Mouse (Mus musculus) midbrain, embryonic 11.5 days (tissue): Measurements from ENCODE around the gene Scrt2. TPM values are rescaled to one million over a fixed set of nuclear protein-coding genes. Genes with fewer than 3 reads are reported as not detected.

Experiments
- ATAC-seq: fragments of 200-750 bp; cut with Nextera tagmentation; 2 replicates; pipeline ENCODE4 v1.8.0; 2017; ENCODE audit warnings: moderate TSS enrichment, moderate library complexity; ENCODE audit not compliant: low FRiP score
- DNase-seq: peaks from one replicate; pipeline ENCODE4 v3.0.0; 2015; ENCODE audit warnings: low spot score; ENCODE audit errors: missing footprints
- H3K27ac ChIP-seq: fragments of 300-500 bp; sonication (generic); 2 replicates; pipeline ENCODE4 v1.5.1; 2014; ENCODE audit warnings: low read depth, low read length
- H3K27me3 ChIP-seq: fragments of 300-500 bp; sonication (generic); 2 replicates; pipeline ENCODE4 v1.6.1; 2014; ENCODE audit warnings: mild to moderate bottlenecking, low read length, moderate library complexity, mixed read lengths; ENCODE audit not compliant: control insufficient read depth, insufficient read depth
- H3K36me3 ChIP-seq: fragments of 300-500 bp; sonication (generic); 2 replicates; pipeline ENCODE4 v1.6.1; 2014; ENCODE audit warnings: mild to moderate bottlenecking, low read length, moderate library complexity, mixed read lengths; ENCODE audit not compliant: control insufficient read depth, insufficient read depth
- H3K4me1 ChIP-seq: fragments of 300-500 bp; sonication (generic); 2 replicates; pipeline ENCODE4 v1.6.1; 2014; ENCODE audit warnings: low read length; ENCODE audit not compliant: control insufficient read depth, insufficient read depth
- H3K4me2 ChIP-seq: fragments of 300-500 bp; sonication (generic); 2 replicates; pipeline ENCODE4 v1.6.1; 2014; ENCODE audit warnings: mild to moderate bottlenecking, moderate library complexity
- H3K4me3 ChIP-seq: fragments of 300-500 bp; sonication (generic); 2 replicates; pipeline ENCODE4 v1.5.1; 2014; ENCODE audit warnings: low read depth, low read length
- H3K9ac ChIP-seq: fragments of 300-500 bp; sonication (generic); 2 replicates; pipeline ENCODE4 v1.6.1; 2014; ENCODE audit warnings: low read length
- H3K9me3 ChIP-seq: fragments of 300-500 bp; sonication (generic); 2 replicates; pipeline ENCODE4 v1.6.1; 2016; ENCODE audit warnings: low read length; ENCODE audit not compliant: control insufficient read depth
- WGBS: fragments of 180-500 bp; shearing (Covaris S2); extraction: QIAGEN DNeasy Blood & Tissue Kit; methylation state at CpG from one replicate; pipeline ENCODE4 v1.1.7; 2014; 5-methylcytosine and 5-hydroxymethylcytosine counted together
- polyA plus RNA-seq: library from polyadenylated mRNA; unstranded; fragments of >200 nt; fragmentation: Nextera tagmentation; extraction: Ambion mirVana; gene quantifications from 2 replicates; pipeline ENCODE4 v1.2.1, GENCODE M21; 2014

The Scrt2 gene
- polyA plus RNA-seq, 1 experiment from 2014 or later: 11.0 TPM

DNA sequence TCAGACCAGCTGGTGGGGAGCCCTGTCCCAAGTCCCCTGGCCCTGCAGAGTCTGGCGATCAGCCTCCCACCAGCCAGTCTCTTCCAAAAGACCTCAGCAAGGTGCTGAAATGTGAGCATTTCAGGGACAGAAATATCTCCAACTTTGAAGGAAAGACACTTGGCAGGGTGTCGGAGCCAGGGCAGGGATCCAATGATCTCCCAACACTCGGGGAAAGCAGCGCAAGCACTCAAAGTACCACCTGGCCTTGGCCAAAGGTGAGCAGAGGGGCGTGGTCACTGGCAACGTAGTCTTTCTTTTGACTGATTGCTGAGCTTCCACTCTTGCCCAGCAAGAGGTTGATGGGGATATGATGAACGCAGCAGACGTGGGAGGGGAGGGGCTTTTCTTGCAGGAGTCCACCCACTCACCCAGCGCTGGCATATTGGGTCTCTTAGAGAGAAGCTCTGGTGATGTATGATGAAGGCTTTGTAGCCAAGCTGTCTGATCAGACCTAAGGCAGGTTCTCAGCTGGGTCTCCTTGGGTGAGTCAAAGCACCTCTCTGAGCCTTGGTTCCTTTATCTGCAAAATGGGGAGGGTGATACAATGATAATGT, 5.9 kb upstream of the Scrt2 start:
- no peak for ATAC-seq
- 60% methylated on average over 9 of the region's 9 CpGs for WGBS
- Histone ChIP-seq H3K27ac (no peak overlapping the region), H3K9ac (no peak overlapping the region), H3K27me3 (no peaks in the 10 kb centered on the region), H3K9me3 (no peaks in the 10 kb centered on the region), H3K4me3 (no peak overlapping the region), H3K4me2 (no peak overlapping the region), H3K36me3 (no peaks in the 10 kb centered on the region), H3K4me1 (peaks cover under 1% of the 10 kb centered on the region; the same call in 1 of the 2 replicates)
- peak; percentile 54 for DNase-seq

DNA sequence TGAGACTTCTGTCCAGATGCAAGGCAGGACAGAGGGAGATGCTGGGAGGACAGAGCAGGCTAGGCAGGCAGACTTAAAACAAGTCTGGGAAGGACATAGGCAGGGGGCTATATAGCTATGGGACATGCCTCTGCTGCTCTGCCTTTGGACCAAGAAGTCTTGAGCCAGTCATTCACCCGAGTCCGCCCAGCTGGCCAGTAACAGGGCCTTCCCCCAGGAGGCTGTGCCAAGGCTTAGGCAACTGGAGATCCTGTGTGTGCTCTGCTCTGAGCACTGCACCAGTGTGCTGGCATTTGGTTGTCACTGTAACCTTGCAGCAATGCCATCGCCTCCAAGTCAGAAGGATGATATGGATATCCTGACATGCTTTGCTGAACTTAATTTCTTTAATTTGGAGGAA, 4.0 kb upstream of the Scrt2 start:
- Histone ChIP-seq H3K36me3 (no peaks in the 10 kb centered on the region), H3K4me3 (no peak overlapping the region), H3K4me1 (peaks cover 6% of the 10 kb centered on the region; the same call in 1 of the 2 replicates), H3K27me3 (no peaks in the 10 kb centered on the region), H3K4me2 (no peak overlapping the region), H3K9me3 (no peaks in the 10 kb centered on the region), H3K27ac (no peak overlapping the region), H3K9ac (no peak overlapping the region)
- WGBS: 73% methylated on average over 3 of the region's 3 CpGs
- DNase-seq (peak; percentile 81), ATAC-seq (no peak)

DNA sequence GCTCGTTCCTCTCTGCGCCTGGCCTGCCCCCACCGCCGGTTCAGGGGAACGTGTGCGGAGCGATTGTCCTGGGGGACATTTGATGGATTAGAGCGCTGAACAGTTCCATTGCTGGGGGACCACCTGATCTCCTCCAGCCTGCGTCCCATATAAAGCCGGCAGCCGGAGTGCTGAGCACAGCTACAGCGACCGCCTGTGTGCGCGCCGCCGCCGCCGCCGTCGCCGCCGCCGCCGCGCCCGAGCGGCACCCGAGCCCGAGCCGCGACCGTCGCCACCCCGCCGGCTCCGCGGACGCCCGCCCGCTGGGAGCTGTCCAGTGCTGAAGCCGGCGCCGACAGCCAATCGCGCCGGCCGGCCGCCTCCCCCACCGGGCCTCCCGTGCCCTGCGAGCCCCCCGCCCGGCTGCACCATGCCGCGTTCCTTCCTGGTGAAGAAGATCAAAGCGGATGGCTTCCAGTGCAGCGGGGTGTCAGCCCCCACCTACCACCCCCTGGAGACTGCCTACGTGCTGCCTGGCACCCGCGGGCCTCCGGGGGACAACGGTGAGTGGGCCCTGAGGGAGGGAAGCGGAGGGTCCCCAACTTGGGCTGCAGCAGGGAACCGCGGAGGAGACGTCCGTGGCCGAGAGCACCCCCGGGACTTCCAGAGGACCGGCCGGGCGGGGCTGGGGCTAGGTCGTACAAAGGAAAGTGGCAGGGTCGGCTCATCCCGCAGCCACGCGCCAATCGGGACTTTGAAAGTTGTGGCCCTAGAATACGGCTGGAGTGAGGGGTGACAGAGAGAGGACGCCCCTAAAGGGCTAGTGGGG, 516 bp downstream of the Scrt2 start:
- peaks cover 10% of the 10 kb centered on the region; the same call in 1 of the 2 replicates for H3K4me1 ChIP-seq
- WGBS: under 1% methylated on average over 72 of the region's 81 CpGs
- peaks cover 2% of the 10 kb centered on the region; the same call in 1 of the 2 replicates for H3K27me3 ChIP-seq

DNA sequence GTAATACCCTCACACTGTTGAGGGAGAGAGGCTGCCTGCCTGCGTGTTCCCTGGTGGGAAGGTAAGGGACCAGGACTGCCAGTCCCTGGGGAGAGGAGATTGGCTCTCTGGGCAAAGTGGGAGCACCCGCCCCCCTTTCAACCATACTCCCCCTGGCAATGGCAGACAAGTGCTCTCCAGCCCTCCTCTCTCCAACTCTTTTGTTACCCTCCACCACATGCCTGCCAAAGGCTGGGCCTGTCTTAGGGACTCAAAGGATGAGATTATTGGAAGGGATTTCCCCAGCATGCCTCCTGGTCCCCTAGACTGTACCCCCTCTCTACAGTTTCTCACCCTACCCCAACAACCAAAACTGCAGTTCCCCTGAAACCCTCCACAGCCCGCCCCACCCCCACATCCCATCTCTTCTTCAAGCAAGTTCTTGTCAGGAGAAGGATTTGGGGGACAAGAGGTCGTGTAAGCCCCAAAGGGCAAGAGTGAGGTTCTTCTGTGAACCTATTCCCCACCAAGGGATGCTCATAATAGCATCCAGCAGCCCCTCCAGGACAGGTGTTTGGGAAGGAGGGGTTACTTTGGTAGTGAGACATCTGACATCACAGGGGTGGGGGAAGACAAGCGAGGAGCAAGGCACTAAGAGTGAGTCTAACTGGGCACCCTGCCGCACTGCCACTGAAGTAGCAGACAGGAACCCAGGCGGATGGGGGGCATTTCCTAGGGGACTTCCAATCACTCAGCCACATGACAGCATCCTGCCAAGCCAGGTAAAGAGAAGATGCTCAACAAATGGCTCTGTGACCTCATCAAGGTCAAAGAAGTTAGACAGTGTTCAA, 1.3 kb downstream of the Scrt2 start:
- 0 out of 2 replicates have a peak, but pooled peaks have one; percentile 1 for ATAC-seq

More for the DNA sequence above, 516 bp downstream of the Scrt2 start:
- H3K4me2 ChIP-seq: peak overlapping the region; percentile 83
- H3K36me3 ChIP-seq: no peaks in the 10 kb centered on the region
- H3K9me3 ChIP-seq: no peaks in the 10 kb centered on the region
- peak overlapping the region; percentile 73 for H3K4me3 ChIP-seq
- H3K9ac ChIP-seq: peak overlapping the region; percentile 91
- ATAC-seq (peak; percentile 84), DNase-seq (peak; percentile 96)
- peak overlapping the region; percentile 91 for H3K27ac ChIP-seq

DNA sequence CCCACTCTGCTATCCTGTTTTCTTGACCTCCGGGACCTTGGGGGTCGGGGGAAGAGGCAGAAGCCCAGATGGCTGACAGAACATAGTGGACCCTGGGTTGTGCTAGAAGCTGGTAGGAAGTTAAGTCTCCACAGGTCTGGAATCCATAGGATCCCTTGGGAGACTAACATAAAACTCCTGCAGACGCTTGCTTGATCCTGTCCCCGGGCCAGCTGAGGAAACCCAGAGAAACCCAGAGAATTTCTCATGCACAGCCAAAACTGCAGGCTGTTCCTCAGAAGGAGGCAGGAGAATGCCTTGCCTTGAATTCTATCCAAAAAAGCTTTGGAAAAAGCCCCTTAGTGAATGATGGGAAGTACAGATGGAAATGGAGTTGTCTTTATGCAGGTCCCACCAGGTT, 2.1 kb downstream of the Scrt2 start:
- H3K4me2 ChIP-seq: peak overlapping the region; percentile 83
- no peaks in the 10 kb centered on the region for H3K9me3 ChIP-seq
- peak overlapping the region; percentile 73 for H3K4me3 ChIP-seq
- ATAC-seq (no peak), DNase-seq (peak; percentile 70)
- no peak overlapping the region for H3K27ac ChIP-seq
- H3K9ac ChIP-seq: peak overlapping the region; percentile 91
- no peaks in the 10 kb centered on the region for H3K36me3 ChIP-seq
- H3K4me1 ChIP-seq: peaks cover 12% of the 10 kb centered on the region; the same call in 1 of the 2 replicates
- 71% methylated on average over 4 of the region's 4 CpGs for WGBS
- peaks cover 2% of the 10 kb centered on the region; the same call in 1 of the 2 replicates for H3K27me3 ChIP-seq

More for the DNA sequence above, 1.3 kb downstream of the Scrt2 start:
- peak; percentile 88 for DNase-seq
- peak overlapping the region; percentile 91; the same call in 1 of the 2 replicates for H3K27ac ChIP-seq
- 26% methylated on average over 6 of the region's 7 CpGs for WGBS
- H3K4me3 ChIP-seq: peak overlapping the region; percentile 73
- H3K27me3 ChIP-seq: peaks cover 2% of the 10 kb centered on the region; the same call in 1 of the 2 replicates
- H3K4me1 ChIP-seq: peaks cover 12% of the 10 kb centered on the region; the same call in 1 of the 2 replicates
- no peaks in the 10 kb centered on the region for H3K9me3 ChIP-seq
- H3K9ac ChIP-seq: peak overlapping the region; percentile 91
- H3K4me2 ChIP-seq: peak overlapping the region; percentile 83
- no peaks in the 10 kb centered on the region for H3K36me3 ChIP-seq

DNA sequence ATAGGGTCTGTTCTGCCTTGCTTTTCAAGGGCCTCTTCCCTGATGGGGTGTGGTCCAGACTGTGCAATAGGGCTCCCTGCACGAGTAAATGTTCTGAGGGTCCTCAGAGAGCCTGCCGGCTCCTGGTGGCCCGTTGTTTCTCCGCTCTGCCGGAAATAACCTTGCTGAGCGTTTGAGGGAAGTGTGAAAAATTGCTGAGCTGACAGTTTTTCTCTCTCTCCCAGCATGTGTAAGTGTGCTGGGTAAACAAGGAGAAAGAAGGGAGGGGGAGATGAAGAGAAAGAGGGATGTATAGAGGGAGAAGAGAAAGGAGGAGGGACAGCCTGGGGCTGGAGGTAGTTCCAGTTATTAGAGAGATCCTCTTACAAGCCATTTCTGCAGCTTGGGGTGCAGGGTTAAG, 3.0 kb downstream of the Scrt2 start:
- DNase-seq: no peak
- no peak for ATAC-seq
- Histone ChIP-seq H3K4me2 (peak overlapping the region; percentile 83), H3K9ac (peak overlapping the region; percentile 10; the same call in 1 of the 2 replicates), H3K27ac (no peak overlapping the region), H3K9me3 (no peaks in the 10 kb centered on the region), H3K4me3 (peak overlapping the region; percentile 73), H3K4me1 (peaks cover 12% of the 10 kb centered on the region; the same call in 1 of the 2 replicates), H3K27me3 (peaks cover 2% of the 10 kb centered on the region; the same call in 1 of the 2 replicates), H3K36me3 (no peaks in the 10 kb centered on the region)
- WGBS: 64% methylated on average over 6 of the region's 6 CpGs

DNA sequence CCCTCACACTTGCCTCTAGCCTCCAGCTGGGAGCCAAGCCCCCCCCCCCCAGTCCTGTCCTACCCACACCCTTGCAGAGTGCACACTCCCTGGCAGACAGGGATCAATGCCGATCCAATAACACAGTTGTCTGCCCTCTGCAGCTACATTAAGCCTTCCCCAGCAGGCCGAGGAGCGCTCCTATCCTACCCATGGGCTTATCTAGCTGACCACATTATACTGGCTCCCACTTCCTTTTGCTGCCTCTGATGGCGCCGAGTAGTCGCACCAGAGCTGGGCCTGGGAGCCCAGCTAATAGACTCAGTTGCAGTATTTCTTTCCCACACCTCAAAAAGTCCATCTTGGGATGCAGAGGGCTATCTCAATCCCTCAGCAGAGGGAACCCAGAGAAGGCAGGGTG, 4.1 kb downstream of the Scrt2 start:
- no peak overlapping the region for H3K4me3 ChIP-seq
- peak; percentile 62 for DNase-seq
- peaks cover 2% of the 10 kb centered on the region; the same call in 1 of the 2 replicates for H3K27me3 ChIP-seq
- no peak overlapping the region for H3K9ac ChIP-seq
- no peaks in the 10 kb centered on the region for H3K9me3 ChIP-seq
- H3K4me1 ChIP-seq: peaks cover 11% of the 10 kb centered on the region; the same call in 1 of the 2 replicates
- H3K4me2 ChIP-seq: peak overlapping the region; percentile 83
- no peak overlapping the region for H3K27ac ChIP-seq
- no peak for ATAC-seq
- H3K36me3 ChIP-seq: no peaks in the 10 kb centered on the region
- 77% methylated on average over 6 of the region's 6 CpGs for WGBS

DNA sequence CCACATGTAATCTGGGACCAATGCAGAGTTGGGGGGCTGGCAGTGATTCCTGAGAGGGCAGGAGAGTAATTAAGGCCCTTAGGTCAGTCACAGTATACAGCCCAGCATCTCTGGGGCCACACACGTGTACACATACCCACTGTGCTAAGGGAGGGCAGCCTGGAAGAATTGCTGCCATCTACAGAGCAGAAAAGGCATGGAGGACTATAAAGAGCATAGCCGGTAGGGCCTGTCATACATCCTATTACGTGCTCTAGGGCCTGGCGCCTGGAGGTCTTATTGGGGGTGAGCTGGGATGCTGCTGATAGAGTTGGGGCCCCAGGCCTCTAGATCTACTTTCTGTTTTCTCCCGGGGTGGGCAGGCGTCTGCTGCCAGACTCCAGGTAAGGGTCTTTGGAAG, 5.1 kb downstream of the Scrt2 start:
- Histone ChIP-seq H3K27ac (no peak overlapping the region), H3K36me3 (no peaks in the 10 kb centered on the region), H3K9ac (no peak overlapping the region), H3K4me2 (no peak overlapping the region), H3K4me3 (no peak overlapping the region), H3K9me3 (no peaks in the 10 kb centered on the region), H3K27me3 (peaks cover 2% of the 10 kb centered on the region; the same call in 1 of the 2 replicates), H3K4me1 (peaks cover 5% of the 10 kb centered on the region; the same call in 1 of the 2 replicates)
- DNase-seq: peak; percentile 65
- ATAC-seq: no peak
- WGBS: 82% methylated on average over 6 of the region's 6 CpGs
